ENCODE assay signal across 22 mouse cellular contexts in the genomic region with DNA sequence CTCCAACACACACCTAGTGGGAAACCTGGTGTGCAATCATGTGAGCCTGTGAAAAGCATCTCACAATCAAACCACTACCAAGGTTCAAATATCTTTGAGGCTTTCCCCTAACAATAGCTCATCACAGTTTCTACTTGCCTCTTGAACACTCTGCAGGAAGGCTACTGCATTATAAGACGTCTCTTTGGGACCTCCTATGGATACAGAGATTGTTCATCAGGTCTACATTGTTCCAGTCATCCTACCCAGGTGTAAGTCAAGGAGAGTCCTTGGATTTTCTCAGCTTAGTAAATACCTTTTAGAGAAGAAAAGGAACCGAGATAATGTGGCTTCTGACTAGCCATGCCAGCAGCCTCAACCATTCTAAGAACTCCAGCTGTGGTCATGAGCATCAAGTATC.
"Had no signal": no experiment of that assay in that cellular context is flagged by ENCODE, and none has a peak within 500 bp of the region (broad histone marks: within the 10 kb centered on the region; RNA-seq: fewer than 3 reads in every experiment).

No protein-coding gene starts in this region.

- ATAC-seq: hindbrain, embryonic 16.5 days; hindbrain, postnatal 0 days; inflammation-experienced regulatory T-cells, adult 6 months; intestine, embryonic 15.5 days; intestine, embryonic 16.5 days; intestine, postnatal 0 days had no signal

- DNase-seq: heart, postnatal 10 days; heart, postnatal 14 days; heart, postnatal 36 days; heart, postnatal 4 days; kidney, adult 11 months; kidney, adult 18-20 months; kidney, adult 2 months; kidney, adult 8-10 months; kidney, adult 9 months; kidney, postnatal 10 days; kidney, postnatal 14 days; kidney, postnatal 25 days; kidney, postnatal 36 days; kidney, postnatal 4 days; layer of hippocampus, adult 9-11 months; layer of hippocampus, postnatal 36 days had no signal
